In the genomic region with DNA sequence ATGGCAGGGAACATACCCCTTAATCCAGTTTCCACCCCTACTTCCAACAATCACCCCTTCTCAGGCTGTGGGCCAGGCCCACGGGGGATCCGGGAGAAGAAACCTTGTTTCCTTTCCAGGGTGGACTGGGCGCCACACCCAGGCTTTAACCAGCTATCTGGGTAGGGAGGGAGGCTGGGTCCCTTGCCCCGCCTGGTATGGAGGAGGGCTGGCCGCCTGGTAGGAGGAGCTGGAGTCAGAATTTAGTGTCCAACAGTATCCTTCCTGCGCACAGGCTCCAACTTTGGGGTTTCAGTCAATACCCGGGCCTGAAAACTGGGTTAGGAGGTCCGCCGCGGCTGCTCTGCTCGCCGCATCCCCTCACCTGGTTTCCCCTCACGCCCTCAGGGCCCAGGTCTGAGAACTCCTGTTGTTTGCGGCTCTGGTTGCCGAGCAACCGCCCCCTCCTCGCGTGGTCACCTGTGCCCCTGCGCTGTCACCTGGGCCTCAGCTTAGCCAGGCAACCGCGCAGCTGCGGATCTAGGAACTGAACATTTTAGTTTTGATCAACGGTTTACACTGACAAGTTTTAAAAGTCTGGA, we compare ENCODE assay signal across 8 mouse cellular contexts. TPM values are rescaled to one million over a fixed set of nuclear protein-coding genes. Genes with fewer than 3 reads are reported as not detected.
A peak's percentile ranks its signal among the peaks of the same experiment; 100 is the strongest.
DNase-seq lines count a peak whose midpoint lies in the region; ATAC-seq and TF ChIP-seq lines count a peak whose summit lies in the region.

A gene (minus strand): TSS at position 408 of the 581 bp plus-strand sequence.

- H3K9ac ChIP-seq in midbrain, embryonic 11.5 days (ENCODE audit: low read length), result no peak within 1 kb of the TSS
- H3K9ac ChIP-seq in liver, embryonic 12.5 days, result no peak within 1 kb of the TSS

- no peaks in the 10 kb centered on the region for H3K36me3 ChIP-seq in midbrain, embryonic 10.5 days
- H3K36me3 ChIP-seq in midbrain, embryonic 11.5 days (ENCODE audit: control insufficient read depth, insufficient read depth, low read length), result no peaks in the 10 kb centered on the region
- no peaks in the 10 kb centered on the region for H3K36me3 ChIP-seq in liver, embryonic 12.5 days

- no peaks in the 10 kb centered on the region for H3K4me1 ChIP-seq in cerebellum, adult 2 months (ENCODE audit: control insufficient read depth, insufficient read depth, low read length)
- H3K4me1 ChIP-seq in midbrain, embryonic 10.5 days, result peaks cover 28% of the 10 kb centered on the region
- H3K4me1 ChIP-seq in midbrain, embryonic 11.5 days (ENCODE audit: control insufficient read depth, insufficient read depth, low read length), result peaks cover 6% of the 10 kb centered on the region
- peaks cover 20% of the 10 kb centered on the region for H3K4me1 ChIP-seq in liver, embryonic 12.5 days

- no peak for TF ChIP-seq CTCF in cerebellum, adult 2 months (IDR thresholded peaks at IDR 0.05; ENCODE audit: borderline replicate concordance, insufficient read depth, low read depth, low read length)

- peak; percentile 63 to 67 for DNase-seq in cerebellum, postnatal 10 days
- DNase-seq in cerebellum, adult 2 months, result no peak
- DNase-seq in midbrain, embryonic 10.5 days (ENCODE audit: low spot score), result no peak
- no peak for DNase-seq in midbrain, embryonic 11.5 days (ENCODE audit: low spot score, missing footprints)
- peak; percentile 69 for DNase-seq in testis, postnatal 14 days (ENCODE audit: low spot score)
- no peak for DNase-seq in layer of hippocampus, postnatal 14 days (ENCODE audit: low spot score in 2 of 2)
- DNase-seq in kidney, postnatal 36 days, result no peak

- TF ChIP-seq POLR2A in cerebellum, adult 2 months (IDR thresholded peaks at IDR 0.05; ENCODE audit: borderline replicate concordance, insufficient read depth, low read length), result no peak

- H3K4me2 ChIP-seq in midbrain, embryonic 11.5 days, result no peak within 1 kb of the TSS
- H3K4me2 ChIP-seq in liver, embryonic 12.5 days, result peak within 1 kb of the TSS; percentile 37

- no peak for ATAC-seq in midbrain, embryonic 11.5 days (ENCODE audit: low FRiP score)
- ATAC-seq in liver, embryonic 12.5 days, result no peak

- no peak within 1 kb of the TSS for H3K27ac ChIP-seq in cerebellum, adult 2 months (ENCODE audit: insufficient read depth, low read length)
- H3K27ac ChIP-seq in midbrain, embryonic 10.5 days (replicated peaks), result no peak within 1 kb of the TSS
- no peak within 1 kb of the TSS for H3K27ac ChIP-seq in midbrain, embryonic 11.5 days (ENCODE audit: low read depth, low read length)
- H3K27ac ChIP-seq in liver, embryonic 12.5 days, result no peak within 1 kb of the TSS

- WGBS in cerebellum, adult 2 months, result 25% methylated on average over 23 of the region's 23 CpGs
- WGBS in midbrain, embryonic 10.5 days, result 8% methylated on average over 23 of the region's 23 CpGs
- WGBS in midbrain, embryonic 11.5 days, result 10% methylated on average over 23 of the region's 23 CpGs
- WGBS in liver, embryonic 12.5 days (ENCODE audit: insufficient replicate concordance), result 20% methylated on average over 23 of the region's 23 CpGs

- H3K4me3 ChIP-seq in cerebellum, adult 2 months (replicated peaks; ENCODE audit: insufficient read depth, low read depth, low read length), result no peak within 1 kb of the TSS
- H3K4me3 ChIP-seq in midbrain, embryonic 10.5 days, result peak within 1 kb of the TSS; percentile 12
- H3K4me3 ChIP-seq in midbrain, embryonic 11.5 days (ENCODE audit: low read depth, low read length), result no peak within 1 kb of the TSS
- no peak within 1 kb of the TSS; the same call in 1 of the 2 replicates for H3K4me3 ChIP-seq in liver, embryonic 12.5 days

- H3K27me3 ChIP-seq in cerebellum, adult 2 months (ENCODE audit: control insufficient read depth, insufficient read depth, low read length), result no peaks in the 10 kb centered on the region
- peaks cover 42% of the 10 kb centered on the region for H3K27me3 ChIP-seq in midbrain, embryonic 10.5 days (ENCODE audit: low read depth, poor library complexity, severe bottlenecking)
- H3K27me3 ChIP-seq in midbrain, embryonic 11.5 days (ENCODE audit: control insufficient read depth, insufficient read depth, low read length), result peaks cover 6% of the 10 kb centered on the region
- H3K27me3 ChIP-seq in liver, embryonic 12.5 days (replicated peaks), result peaks cover 49% of the 10 kb centered on the region

- no peaks in the 10 kb centered on the region for H3K9me3 ChIP-seq in midbrain, embryonic 10.5 days (replicated peaks)
- no peaks in the 10 kb centered on the region for H3K9me3 ChIP-seq in midbrain, embryonic 11.5 days (ENCODE audit: control insufficient read depth, low read length)
- H3K9me3 ChIP-seq in liver, embryonic 12.5 days (replicated peaks), result no peaks in the 10 kb centered on the region

RNA-seq across cellular contexts. Expression of the gene that starts here (rescaled TPM):
- 4.1 and 4.7 TPM in 2 replicates for polyA plus RNA-seq in cerebellum, adult 2 months (2012; rRNA removed)
- 1.1 and 1.9 TPM in 2 replicates for polyA plus RNA-seq in midbrain, embryonic 10.5 days (2016; fragmentation: Nextera tagmentation; extraction: Ambion mirVana)
- 1.8 and 2.2 TPM in 2 replicates for polyA plus RNA-seq in midbrain, embryonic 11.5 days (2014; fragmentation: Nextera tagmentation; extraction: Ambion mirVana)
- polyA plus RNA-seq in liver, embryonic 12.5 days (2016; fragmentation: Nextera tagmentation; extraction: Ambion mirVana), result 0.54 and 0.57 TPM in 2 replicates
- total RNA-seq in layer of hippocampus, postnatal 14 days (2021), result 1 to 10 TPM; 1.9 to 2.2 TPM

Comparison
In these comparisons a context has a peak if more than half of its experiments do, and no peak if none do; other contexts are left out.
1. DNase-seq: peak in cerebellum, postnatal 10 days (2 of 2) and testis, postnatal 14 days (single experiment); none in cerebellum, adult 2 months (0 of 2), midbrain, embryonic 10.5 days (single experiment), midbrain, embryonic 11.5 days (single experiment), layer of hippocampus, postnatal 14 days (0 of 2) and kidney, postnatal 36 days (0 of 2).